Mouse (Mus musculus): Measurements from ENCODE around the gene Gm12355. TPM values are rescaled to one million over a fixed set of nuclear protein-coding genes. Genes with fewer than 3 reads are reported as not detected.
A peak's percentile ranks its signal among the peaks of the same experiment; 100 is the strongest.

Gm12355 gene
- polyA plus RNA-seq, 2 experiments = 0.19 to 0.47 TPM

GRCm38 (mm10) chr11:98597363-98597762, 28.1 kb downstream of the Gm12355 start:
- no peak for TF ChIP-seq EP300 (IDR thresholded peaks at IDR 0.05; ENCODE audit: low read depth)
- peak; percentile 91 for TF ChIP-seq CTCF (IDR thresholded peaks at IDR 0.05; ENCODE audit: low read depth)
- H3K27me3 ChIP-seq (ENCODE audit: control insufficient read depth, insufficient read depth, low read length) = peaks cover 25% of the 10 kb centered on the region
- H3K9ac ChIP-seq (replicated peaks) = no peak overlapping the region
- H3K9me3 ChIP-seq (ENCODE audit: control insufficient read depth, low read length) = no peaks in the 10 kb centered on the region
- H3K4me1 ChIP-seq (replicated peaks; ENCODE audit: control insufficient read depth in 2 of 2, insufficient read depth in 2 of 2, low read length in 1 of 2) = peaks cover 0 to 3% of the 10 kb centered on the region in 2 experiments; a peak in 1 of 4 replicates
- peak; percentile 71 for ATAC-seq (ENCODE audit: insufficient read depth)
- peak in 2 of 3 experiments; percentile 62 to 67 for DNase-seq (ENCODE audit: low read depth in 3 of 3, low spot score in 3 of 3)
- WGBS (ENCODE audit: insufficient replicate concordance) = 26% methylated on average over 6 of the region's 6 CpGs
- no peak overlapping the region for H3K27ac ChIP-seq
- H3K36me3 ChIP-seq (replicated peaks; ENCODE audit: control insufficient read depth, insufficient read depth, low read depth) = no peaks in the 10 kb centered on the region
- no peak overlapping the region for H3K4me3 ChIP-seq (ENCODE audit: insufficient read depth in 1 of 2, low read depth in 2 of 2, low read length in 2 of 2)
- H3K4me2 ChIP-seq (ENCODE audit: low read depth) = no peak overlapping the region

DNA sequence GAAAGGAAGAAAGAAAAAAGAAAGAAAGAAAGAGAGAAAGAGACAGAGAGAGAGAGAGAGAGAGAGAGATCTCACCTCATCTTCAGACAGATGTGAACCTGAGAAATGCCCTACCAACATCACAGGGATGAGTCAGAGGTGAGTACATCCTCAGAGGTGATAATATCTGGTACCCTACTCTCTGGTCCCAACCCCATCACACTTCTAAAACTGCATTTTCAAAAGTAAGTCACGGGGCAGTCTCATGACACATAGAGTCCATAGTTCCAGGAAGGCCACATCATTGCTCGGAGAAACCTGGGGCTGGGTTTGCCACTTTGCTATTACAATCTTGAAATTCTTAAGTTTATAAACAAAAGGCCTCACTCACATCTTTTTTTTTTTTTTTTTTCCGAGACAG, 29.5 kb downstream of the Gm12355 start:
- no peak for ATAC-seq (ENCODE audit: insufficient read depth)
- Histone ChIP-seq H3K9me3 (ENCODE audit: control insufficient read depth, low read length) (no peaks in the 10 kb centered on the region), H3K4me2 (ENCODE audit: low read depth) (no peak overlapping the region), H3K27me3 (ENCODE audit: control insufficient read depth, insufficient read depth, low read length) (peaks cover 25% of the 10 kb centered on the region), H3K4me3 (ENCODE audit: insufficient read depth in 1 of 2, low read depth in 2 of 2, low read length in 2 of 2) (no peak overlapping the region), H3K27ac (no peak overlapping the region), H3K4me1 (replicated peaks; ENCODE audit: control insufficient read depth in 2 of 2, insufficient read depth in 2 of 2, low read length in 1 of 2) (peaks cover 0 to 6% of the 10 kb centered on the region in 2 experiments; a peak in 1 of 4 replicates), H3K9ac (replicated peaks) (no peak overlapping the region), H3K36me3 (replicated peaks; ENCODE audit: control insufficient read depth, insufficient read depth, low read depth) (no peaks in the 10 kb centered on the region)
- DNase-seq (ENCODE audit: low read depth in 3 of 3, low spot score in 3 of 3) = no peak
- 74% methylated on average over 3 of the region's 3 CpGs for WGBS (ENCODE audit: insufficient replicate concordance)
- no peak for TF ChIP-seq EP300 (IDR thresholded peaks at IDR 0.05; ENCODE audit: low read depth)
- no peak for TF ChIP-seq CTCF (IDR thresholded peaks at IDR 0.05; ENCODE audit: low read depth)

DNA sequence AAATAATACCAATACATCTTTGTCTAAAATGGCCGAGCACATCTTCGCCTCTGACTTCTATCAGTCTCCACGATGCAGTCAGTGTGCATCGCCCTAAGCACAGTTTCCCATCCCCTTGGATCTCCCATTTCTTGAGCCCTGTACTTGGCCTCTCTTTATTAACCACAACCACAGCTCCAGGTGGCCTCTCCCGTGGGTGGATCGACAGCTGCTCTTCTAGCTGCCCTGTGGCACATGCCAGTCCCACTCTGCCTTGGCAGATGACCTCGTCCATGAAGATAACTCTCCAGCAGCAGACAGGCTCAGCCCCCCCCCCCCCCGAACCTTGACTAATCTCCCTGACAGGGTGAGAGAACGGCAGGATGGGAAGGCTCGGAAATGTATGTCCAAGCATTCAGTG, 30.0 kb downstream of the Gm12355 start:
- Histone ChIP-seq H3K9ac (replicated peaks) (no peak overlapping the region), H3K27ac (no peak overlapping the region), H3K27me3 (ENCODE audit: control insufficient read depth, insufficient read depth, low read length) (peaks cover 22% of the 10 kb centered on the region), H3K4me2 (ENCODE audit: low read depth) (no peak overlapping the region), H3K4me1 (replicated peaks; ENCODE audit: control insufficient read depth in 2 of 2, insufficient read depth in 2 of 2, low read length in 1 of 2) (peaks cover 0 to 6% of the 10 kb centered on the region in 2 experiments; a peak in 1 of 4 replicates), H3K9me3 (ENCODE audit: control insufficient read depth, low read length) (no peaks in the 10 kb centered on the region), H3K36me3 (replicated peaks; ENCODE audit: control insufficient read depth, insufficient read depth, low read depth) (no peaks in the 10 kb centered on the region), H3K4me3 (ENCODE audit: insufficient read depth in 1 of 2, low read depth in 2 of 2, low read length in 2 of 2) (no peak overlapping the region)
- ATAC-seq (ENCODE audit: insufficient read depth) (no peak), DNase-seq (ENCODE audit: low read depth in 3 of 3, low spot score in 3 of 3) (no peak)
- no peak for TF ChIP-seq EP300 (IDR thresholded peaks at IDR 0.05; ENCODE audit: low read depth)
- TF ChIP-seq CTCF (IDR thresholded peaks at IDR 0.05; ENCODE audit: low read depth) = no peak
- WGBS (ENCODE audit: insufficient replicate concordance) = 44% methylated on average over 10 of the region's 10 CpGs

DNA sequence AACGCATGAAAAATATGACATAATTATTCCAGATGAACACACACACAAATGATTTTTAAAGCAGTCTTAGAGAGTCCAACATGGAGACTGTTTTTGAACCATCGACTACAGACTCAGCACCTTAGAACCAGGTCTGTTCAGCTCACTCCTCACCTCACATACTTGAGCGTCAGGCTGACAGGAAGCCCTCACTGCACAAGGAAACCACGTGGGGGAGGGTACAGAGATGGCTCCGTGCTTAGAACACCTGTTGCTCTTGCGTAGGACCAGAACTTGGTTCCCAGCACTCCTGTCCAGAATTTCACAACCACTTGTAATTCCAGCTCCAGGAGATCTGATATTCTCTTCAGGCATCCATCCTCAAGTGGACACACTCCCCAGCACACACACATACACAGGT, 30.4 kb downstream of the Gm12355 start:
- 43% methylated on average over 6 of the region's 6 CpGs for whole genome bisulfite sequencing (ENCODE audit: insufficient replicate concordance)
- Histone ChIP-seq H3K4me1 (replicated peaks; ENCODE audit: control insufficient read depth in 2 of 2, insufficient read depth in 2 of 2, low read length in 1 of 2) (peaks cover 0 to 6% of the 10 kb centered on the region in 2 experiments; a peak in 1 of 4 replicates), H3K27me3 (ENCODE audit: control insufficient read depth, insufficient read depth, low read length) (peaks cover 17% of the 10 kb centered on the region), H3K36me3 (replicated peaks; ENCODE audit: control insufficient read depth, insufficient read depth, low read depth) (no peaks in the 10 kb centered on the region), H3K9ac (replicated peaks) (no peak overlapping the region), H3K4me2 (ENCODE audit: low read depth) (no peak overlapping the region), H3K9me3 (ENCODE audit: control insufficient read depth, low read length) (no peaks in the 10 kb centered on the region), H3K4me3 (ENCODE audit: insufficient read depth in 1 of 2, low read depth in 2 of 2, low read length in 2 of 2) (no peak overlapping the region), H3K27ac (no peak overlapping the region)
- TF ChIP-seq CTCF (IDR thresholded peaks at IDR 0.05; ENCODE audit: low read depth) (no peak), EP300 (IDR thresholded peaks at IDR 0.05; ENCODE audit: low read depth) (no peak)
- ATAC-seq (ENCODE audit: insufficient read depth) (no peak), DNase-seq (ENCODE audit: low read depth in 3 of 3, low spot score in 3 of 3) (no peak)

- H3K9me3 ChIP-seq (ENCODE audit: control insufficient read depth, low read length) = no peaks in the 10 kb centered on the region
Measured at GRCm38 (mm10) chr11:98590548-98591445, 34.7 kb downstream of the Gm12355 start.

More at GRCm38 (mm10) chr11:98590548-98591445, 34.7 kb downstream of the Gm12355 start:
- ATAC-seq (ENCODE audit: insufficient read depth) (no peak), DNase-seq (ENCODE audit: low read depth in 3 of 3, low spot score in 3 of 3) (no peak)
- WGBS (ENCODE audit: insufficient replicate concordance) = 77% methylated on average over 19 of the region's 19 CpGs
- no peak overlapping the region for H3K4me2 ChIP-seq (ENCODE audit: low read depth)
- H3K27me3 ChIP-seq (ENCODE audit: control insufficient read depth, insufficient read depth, low read length) = peaks cover 3% of the 10 kb centered on the region; the same call in 1 of the 2 replicates
- H3K36me3 ChIP-seq (replicated peaks; ENCODE audit: control insufficient read depth, insufficient read depth, low read depth) = no peaks in the 10 kb centered on the region
- H3K27ac ChIP-seq = no peak overlapping the region
- TF ChIP-seq CTCF (IDR thresholded peaks at IDR 0.05; ENCODE audit: low read depth) = no peak
- TF ChIP-seq EP300 (IDR thresholded peaks at IDR 0.05; ENCODE audit: low read depth) = no peak
- no peak overlapping the region for H3K4me3 ChIP-seq (ENCODE audit: insufficient read depth in 1 of 2, low read depth in 2 of 2, low read length in 2 of 2)
- H3K4me1 ChIP-seq (replicated peaks; ENCODE audit: control insufficient read depth in 2 of 2, insufficient read depth in 2 of 2, low read length in 1 of 2) = peaks cover 27 to 34% of the 10 kb centered on the region in 2 experiments
- H3K9ac ChIP-seq (replicated peaks) = no peak overlapping the region
